Mouse (Mus musculus) stomach, embryonic 14.5 days (tissue): Measurements from ENCODE around the gene Spryd4. TPM values are rescaled to one million over a fixed set of nuclear protein-coding genes. Genes with fewer than 3 reads are reported as not detected.
A peak's percentile ranks its signal among the peaks of the same experiment; 100 is the strongest.
"Not testable (repeated sequence)": the region's sequence is repeated elsewhere in the genome, so short reads cannot be mapped to it uniquely, and the experiment has no call there.

Experiments
- ATAC-seq: fragments of 200-750 bp; cut with Nextera tagmentation; 2 replicates; pipeline ENCODE4 v1.8.0; 2017; ENCODE audit warnings: low read depth, moderate TSS enrichment; ENCODE audit not compliant: insufficient number of reproducible peaks, insufficient read depth, low FRiP score
- H3K27ac ChIP-seq: fragments of 300-500 bp; sonication (generic); 2 replicates; pipeline ENCODE4 v1.5.1; 2014; ENCODE audit warnings: mild to moderate bottlenecking, low read length, moderate library complexity, mixed read lengths
- H3K27me3 ChIP-seq: fragments of 300-500 bp; sonication (generic); 2 replicates; pipeline ENCODE4 v1.6.1; 2014; ENCODE audit warnings: low read length, control low read depth, mixed read lengths; ENCODE audit not compliant: control insufficient read depth, insufficient read depth
- H3K36me3 ChIP-seq: fragments of 300-500 bp; sonication (generic); 2 replicates; pipeline ENCODE4 v1.6.1; 2014; ENCODE audit warnings: mild to moderate bottlenecking, control low read depth, low read length, moderate library complexity, mixed read lengths; ENCODE audit not compliant: control insufficient read depth, insufficient read depth
- H3K4me1 ChIP-seq: fragments of 300-500 bp; sonication (generic); 2 replicates; pipeline ENCODE4 v1.6.1; 2014; ENCODE audit warnings: low read length, control low read depth, mixed read lengths; ENCODE audit not compliant: control insufficient read depth, insufficient read depth
- H3K4me2 ChIP-seq: fragments of 300-500 bp; sonication (generic); replicated peaks from 2 replicates; pipeline ENCODE4 v1.6.1; 2014; ENCODE audit warnings: low read depth, low read length, control low read depth
- H3K4me3 ChIP-seq: fragments of 300-500 bp; sonication (generic); 2 replicates; pipeline ENCODE4 v1.5.1; 2014; ENCODE audit warnings: low read depth, low read length, control low read depth
- H3K9ac ChIP-seq: fragments of 300-500 bp; sonication (generic); replicated peaks from 2 replicates; pipeline ENCODE4 v1.6.1; 2014; ENCODE audit warnings: low read depth, mild to moderate bottlenecking, control low read depth, low read length, moderate library complexity, mixed read lengths
- H3K9me3 ChIP-seq: fragments of 300-500 bp; sonication (generic); 2 replicates; pipeline ENCODE4 v1.6.1; 2016; ENCODE audit warnings: low read depth, low read length, control low read depth; ENCODE audit not compliant: control insufficient read depth
- WGBS: fragments of 180-500 bp; shearing (Covaris S2); extraction: QIAGEN DNeasy Blood & Tissue Kit; methylation state at CpG from one replicate; pipeline ENCODE4 v1.1.7; 2014; 5-methylcytosine and 5-hydroxymethylcytosine counted together
- polyA plus RNA-seq: library from polyadenylated mRNA; unstranded; fragments of >200 nt; fragmentation: Nextera tagmentation; extraction: Ambion mirVana; gene quantifications from 2 replicates; pipeline ENCODE4 v1.2.1, GENCODE M21; 2014

Gene Spryd4
- polyA plus RNA-seq, 1 experiment from 2014 or later, result 33.7 TPM

GRCm38 (mm10) chr10:128218387-128219117 is 6.9 kb upstream of the Spryd4 start:
- Histone ChIP-seq H3K9ac (no peak overlapping the region), H3K4me1 (no peaks in the 10 kb centered on the region), H3K27ac (no peak overlapping the region), H3K4me3 (no peak overlapping the region), H3K36me3 (no peaks in the 10 kb centered on the region), H3K27me3 (no peaks in the 10 kb centered on the region), H3K4me2 (no peak overlapping the region), H3K9me3 (no peaks in the 10 kb centered on the region)
- WGBS, result 93% methylated on average over 18 of the region's 18 CpGs
- ATAC-seq, result no peak

GRCm38 (mm10) chr10:128214981-128215380 is 3.4 kb upstream of the Spryd4 start:
- Histone ChIP-seq H3K9ac (no peak overlapping the region), H3K4me3 (no peak overlapping the region), H3K4me1 (peaks cover 8% of the 10 kb centered on the region; the same call in 1 of the 2 replicates), H3K27me3 (no peaks in the 10 kb centered on the region), H3K4me2 (no peak overlapping the region), H3K27ac (no peak overlapping the region), H3K9me3 (no peaks in the 10 kb centered on the region), H3K36me3 (no peaks in the 10 kb centered on the region)
- whole genome bisulfite sequencing, result 82% methylated on average over 5 of the region's 5 CpGs
- no peak for ATAC-seq

- H3K9ac ChIP-seq, H3K27ac ChIP-seq, H3K4me1 ChIP-seq, H3K4me2 ChIP-seq, H3K36me3 ChIP-seq, H3K27me3 ChIP-seq, ATAC-seq, H3K9me3 ChIP-seq, H3K4me3 ChIP-seq: not testable (repeated sequence)
- WGBS, result 88% methylated on average over 4 of the region's 4 CpGs
Observed at GRCm38 (mm10) chr10:128214112-128214511, 2.5 kb upstream of the Spryd4 start.

GRCm38 (mm10) chr10:128212871-128213323 is 1.3 kb upstream of the Spryd4 start:
- under 1% methylated on average over 18 of the region's 18 CpGs for WGBS
- H3K4me2 ChIP-seq, result peak overlapping the region; percentile 60
- ATAC-seq, result no peak
- H3K4me3 ChIP-seq, result peak overlapping the region; percentile 30
- H3K9me3 ChIP-seq, result no peaks in the 10 kb centered on the region
- no peaks in the 10 kb centered on the region for H3K27me3 ChIP-seq
- H3K4me1 ChIP-seq, result peaks cover 8% of the 10 kb centered on the region; the same call in 1 of the 2 replicates
- H3K36me3 ChIP-seq, result no peaks in the 10 kb centered on the region
- no peak overlapping the region for H3K27ac ChIP-seq
- 0 out of 2 replicates have a peak overlapping the region, but pooled peaks have one; percentile 1 for H3K9ac ChIP-seq

GRCm38 (mm10) chr10:128212148-128212547 is 541 bp upstream of the Spryd4 start:
- no peak for ATAC-seq
- no peak overlapping the region for H3K27ac ChIP-seq

GRCm38 (mm10) chr10:128210954-128211353 is 653 bp downstream of the Spryd4 start:
- H3K9me3 ChIP-seq, result no peaks in the 10 kb centered on the region
- peak overlapping the region; percentile 67 for H3K4me3 ChIP-seq
- H3K9ac ChIP-seq, result peak overlapping the region; percentile 43
- no peaks in the 10 kb centered on the region for H3K36me3 ChIP-seq
- 26% methylated on average over 14 of the region's 14 CpGs for WGBS
- ATAC-seq, result no peak
- H3K4me1 ChIP-seq, result peaks cover 8% of the 10 kb centered on the region; the same call in 1 of the 2 replicates
- H3K27me3 ChIP-seq, result no peaks in the 10 kb centered on the region
- peak overlapping the region; percentile 82 for H3K4me2 ChIP-seq
- no peak overlapping the region for H3K27ac ChIP-seq

More at GRCm38 (mm10) chr10:128212148-128212547, 541 bp upstream of the Spryd4 start:
- Histone ChIP-seq H3K4me3 (peak overlapping the region; percentile 67), H3K4me2 (peak overlapping the region; percentile 82), H3K9ac (no peak overlapping the region), H3K9me3 (no peaks in the 10 kb centered on the region), H3K4me1 (peaks cover 8% of the 10 kb centered on the region; the same call in 1 of the 2 replicates), H3K36me3 (no peaks in the 10 kb centered on the region), H3K27me3 (no peaks in the 10 kb centered on the region)
- 48% methylated on average over 6 of the region's 6 CpGs for WGBS

- Histone ChIP-seq H3K27me3 (no peaks in the 10 kb centered on the region), H3K9ac (no peak overlapping the region), H3K4me3 (no peak overlapping the region), H3K27ac (no peak overlapping the region), H3K4me1 (peaks cover 8% of the 10 kb centered on the region; the same call in 1 of the 2 replicates), H3K4me2 (no peak overlapping the region), H3K36me3 (no peaks in the 10 kb centered on the region), H3K9me3 (no peaks in the 10 kb centered on the region)
- 87% methylated on average over 2 of the region's 2 CpGs for WGBS
- ATAC-seq, result no peak
Observed at GRCm38 (mm10) chr10:128210131-128210530, 1.5 kb downstream of the Spryd4 start.

GRCm38 (mm10) chr10:128209311-128210009 is 2.1 kb downstream of the Spryd4 start:
- Histone ChIP-seq H3K27me3 (no peaks in the 10 kb centered on the region), H3K36me3 (no peaks in the 10 kb centered on the region), H3K9me3 (no peaks in the 10 kb centered on the region), H3K4me1 (peaks cover 8% of the 10 kb centered on the region; the same call in 1 of the 2 replicates), H3K9ac (no peak overlapping the region), H3K4me2 (no peak overlapping the region), H3K4me3 (no peak overlapping the region), H3K27ac (no peak overlapping the region)
- 91% methylated on average over 11 of the region's 11 CpGs for WGBS
- no peak for ATAC-seq
